Mouse (Mus musculus) CD4-positive helper T cell, adult 2 months (primary cell): ENCODE results near the gene Manba.

ENCODE experiments used
- DNase-seq: peaks from one replicate; pipeline ENCODE4 v3.0.0-alpha.2; 2012; ENCODE audit warnings: low read depth, missing footprints, low spot score

The Manba gene

DNA sequence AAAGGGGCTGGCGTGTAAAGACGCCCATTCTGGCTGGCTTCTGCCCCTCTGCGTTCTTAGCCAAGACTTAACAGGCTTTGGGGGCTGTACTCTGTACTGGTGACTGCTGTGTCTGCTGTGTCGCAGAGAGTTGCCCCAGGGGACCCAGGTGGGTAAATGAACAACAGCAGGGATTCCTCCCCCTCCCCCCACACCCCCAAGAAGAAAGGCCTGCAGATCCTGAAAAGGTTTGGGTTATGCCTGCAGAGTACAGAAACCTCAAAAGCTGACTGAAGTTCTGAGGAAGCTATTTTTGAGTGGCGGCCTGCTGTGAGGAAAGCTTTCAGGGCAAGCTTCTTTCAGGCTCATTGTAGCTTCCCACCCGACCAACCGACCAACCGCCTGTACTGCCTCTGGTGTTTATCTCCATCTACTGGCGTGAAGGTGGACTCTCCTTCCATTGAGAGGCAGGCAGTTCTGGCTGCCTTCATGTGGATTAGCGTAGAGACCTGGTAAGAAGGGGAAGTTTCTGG, 96.3 kb downstream of the Manba start:
- peak; percentile 28 for DNase-seq

- DNase-seq = no peak
These were observed 96.8 kb downstream of the Manba start for GRCm38 (mm10) chr3:135582246-135582645.

DNA sequence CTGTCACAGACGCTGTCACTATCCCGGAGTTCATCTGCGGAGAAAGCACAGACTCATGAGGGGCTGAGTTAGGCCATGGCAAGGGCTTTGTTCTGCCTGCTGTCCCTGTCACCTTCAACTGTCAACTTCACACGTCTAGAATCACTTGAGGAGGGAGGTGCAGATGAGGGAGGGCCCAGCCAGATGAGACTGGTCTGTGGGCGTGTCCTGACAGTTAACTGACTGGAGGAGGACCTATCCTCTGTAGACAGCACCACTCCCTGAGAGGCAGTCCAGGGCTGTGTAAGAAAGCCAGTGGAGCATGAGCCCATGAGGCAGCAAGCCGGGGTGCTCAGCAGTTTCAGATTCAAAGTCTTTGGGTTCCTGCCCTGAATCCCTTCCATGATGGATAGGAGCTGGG, 100.1 kb downstream of the Manba start:
- DNase-seq = no peak

- DNase-seq = no peak
These were observed 100.6 kb downstream of the Manba start for GRCm38 (mm10) chr3:135586060-135586459.

- no peak for DNase-seq
These were observed 101.1 kb downstream of the Manba start for GRCm38 (mm10) chr3:135586471-135586880.

DNA sequence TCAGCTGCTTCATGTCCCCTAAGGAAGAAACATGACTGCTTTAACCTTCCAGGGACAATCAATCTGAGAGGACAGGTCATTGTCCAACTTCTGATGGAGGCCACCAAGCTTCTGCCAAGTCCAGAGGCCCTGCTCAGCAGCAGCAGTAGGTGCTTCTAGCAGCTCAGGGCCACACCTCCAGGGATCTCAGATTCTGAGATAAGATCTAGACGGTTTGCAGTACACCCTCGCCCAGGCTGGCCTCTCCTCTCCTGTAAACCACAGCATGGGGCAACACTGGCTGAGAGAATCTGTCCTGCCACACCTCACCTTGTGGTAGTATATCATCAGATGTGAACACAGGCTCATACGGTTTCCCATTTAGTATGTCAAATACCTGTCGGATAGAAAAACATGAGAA, 105.1 kb downstream of the Manba start:
- DNase-seq = peak; percentile 57

GRCm38 (mm10) chr3:135591376-135591775, 106.0 kb downstream of the Manba start:
- no peak for DNase-seq

DNA sequence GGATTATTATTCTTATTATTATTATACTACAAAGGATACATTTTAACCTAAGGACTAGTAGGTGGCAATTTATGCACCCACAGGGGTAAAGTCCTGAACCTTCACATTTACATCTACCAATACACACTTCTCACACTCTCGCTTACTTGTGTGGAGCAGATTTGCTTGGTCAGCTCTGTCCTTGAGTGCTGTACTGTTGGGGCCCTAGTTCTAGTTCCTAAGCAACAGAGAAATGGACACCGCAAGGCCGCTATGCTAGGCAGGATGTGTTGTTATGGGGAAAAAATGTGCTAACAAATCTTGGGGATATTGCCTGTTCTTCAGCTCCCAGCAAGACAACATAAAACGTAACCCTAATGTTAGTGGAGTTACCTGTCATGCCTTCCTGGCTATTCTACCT, 106.6 kb downstream of the Manba start:
- DNase-seq = no peak

- DNase-seq = peak; percentile 82
These were observed 109.0 kb downstream of the Manba start for GRCm38 (mm10) chr3:135594238-135594917.

- DNase-seq = no peak
These were observed 111.6 kb downstream of the Manba start for GRCm38 (mm10) chr3:135597014-135597413.

GRCm38 (mm10) chr3:135598355-135598754, 112.9 kb downstream of the Manba start:
- DNase-seq = no peak

DNA sequence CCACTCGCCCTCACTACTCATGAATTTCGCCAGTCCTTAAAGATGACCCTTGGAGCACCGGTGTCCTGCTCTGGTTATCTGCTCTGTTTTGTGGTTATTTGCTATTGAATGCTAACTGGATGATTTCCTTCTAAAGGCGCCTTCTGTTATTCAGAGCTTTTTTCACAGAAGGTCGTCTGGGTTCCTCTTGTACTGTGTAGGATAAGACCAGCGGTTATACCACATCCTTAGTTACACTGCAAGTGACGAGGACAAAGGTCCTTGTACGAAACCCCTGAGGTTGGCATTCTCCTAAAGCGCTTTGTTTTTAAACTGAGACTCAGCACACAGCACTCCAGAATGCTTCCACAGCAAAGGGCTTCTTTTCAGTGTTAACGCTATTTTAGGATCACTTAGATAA, 117.3 kb downstream of the Manba start:
- DNase-seq = peak; percentile 64

DNA sequence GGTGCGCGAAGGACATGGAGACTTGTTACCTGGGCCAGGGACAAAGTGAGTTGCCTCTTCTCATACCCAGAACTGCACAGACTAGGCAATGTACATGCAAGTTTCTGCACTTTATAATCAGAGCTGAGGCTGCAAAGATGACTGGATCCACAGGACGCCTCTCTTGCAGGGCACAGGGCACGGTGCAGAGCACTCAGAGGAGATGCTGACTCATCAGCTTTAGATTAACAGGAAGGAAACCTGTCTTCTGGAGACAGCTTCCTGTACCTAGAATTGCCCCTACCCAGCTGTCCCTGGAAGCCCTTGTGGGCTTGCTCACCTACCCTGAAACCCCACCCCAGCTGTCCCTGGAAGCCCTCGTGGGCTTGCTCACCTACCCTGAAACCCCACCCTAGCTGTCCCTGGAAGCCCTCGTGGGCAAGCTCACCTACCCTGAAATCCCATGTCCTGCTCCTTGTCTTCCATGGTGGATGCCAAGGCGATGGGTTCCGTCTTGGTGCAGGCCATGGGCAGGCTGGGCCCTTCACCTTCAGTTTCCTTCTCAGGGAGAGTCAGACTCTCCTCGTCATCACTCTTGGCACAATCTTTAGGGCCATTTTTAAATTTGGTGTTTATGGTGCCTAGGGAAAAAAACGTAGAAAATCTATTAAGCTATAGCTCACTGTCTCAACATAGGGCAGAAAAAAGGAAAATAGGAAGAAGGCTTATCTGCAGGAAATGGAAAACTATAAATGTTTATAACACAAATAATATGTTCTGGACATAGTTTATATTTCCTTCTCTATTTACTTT, 119.4 kb downstream of the Manba start:
- peak; percentile 51 for DNase-seq

- no peak for DNase-seq
These were observed 120.1 kb downstream of the Manba start for GRCm38 (mm10) chr3:135605474-135605873.

- DNase-seq = no peak
These were observed 121.2 kb downstream of the Manba start for GRCm38 (mm10) chr3:135606592-135606991.

DNA sequence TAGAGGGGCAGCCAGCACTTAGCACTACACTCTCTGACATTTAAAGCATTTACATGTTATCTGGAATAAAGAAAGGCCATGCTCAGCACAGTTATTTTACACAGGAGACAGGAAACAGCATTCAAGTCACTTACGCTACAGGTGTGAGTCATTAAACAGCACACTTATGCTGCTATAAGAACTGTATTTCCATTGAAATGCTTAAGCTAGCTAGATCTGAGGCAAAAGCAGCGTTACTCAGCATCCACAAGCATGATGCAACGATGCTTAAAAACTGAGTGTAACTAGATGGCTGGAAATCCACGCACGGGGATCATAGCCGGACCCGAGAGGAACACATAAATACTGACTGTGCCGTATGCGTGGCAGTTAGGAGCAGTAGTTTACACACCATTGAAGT, 121.6 kb downstream of the Manba start:
- peak; percentile 41 for DNase-seq

DNA sequence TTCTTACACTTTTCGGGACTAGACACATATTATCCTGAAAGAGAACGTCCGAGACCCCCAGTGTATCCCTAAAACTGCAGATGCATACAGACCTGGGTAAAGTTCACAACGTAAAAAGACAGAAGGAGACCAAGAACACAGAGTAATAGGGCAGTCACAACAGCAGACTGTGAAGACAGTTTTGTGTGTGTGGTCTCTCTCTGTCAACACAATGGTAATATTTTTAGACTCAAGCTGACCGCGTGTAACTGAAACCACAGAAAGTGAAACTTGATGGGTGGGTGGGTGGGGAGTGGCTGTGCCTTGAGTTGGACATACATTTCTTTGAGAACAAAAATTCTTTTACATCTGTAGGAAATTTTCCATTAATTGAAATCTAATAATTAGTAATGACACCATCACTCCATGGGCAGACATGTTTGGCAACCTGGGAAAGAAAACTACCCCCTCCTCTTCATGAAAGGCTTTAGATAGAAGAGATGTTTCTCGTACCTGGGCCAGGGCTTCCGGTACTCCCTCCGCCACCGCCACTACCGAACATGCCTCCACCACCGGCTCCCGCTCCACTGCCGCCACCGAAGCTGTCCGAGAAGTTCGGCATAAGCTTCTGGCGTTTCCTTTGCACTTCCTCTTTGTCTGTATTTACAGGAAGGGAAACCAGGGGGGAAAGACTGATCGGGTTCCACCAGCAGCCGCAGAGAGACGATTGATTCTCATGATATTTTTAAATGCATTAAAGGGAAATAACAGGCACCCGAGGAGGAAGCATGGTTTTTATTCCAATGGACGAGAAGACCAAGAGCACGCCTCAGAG, 122.5 kb downstream of the Manba start:
- peak; percentile 48 for DNase-seq

- peak; percentile 68 for DNase-seq
These were observed 124.8 kb downstream of the Manba start for GRCm38 (mm10) chr3:135610221-135610620.

DNA sequence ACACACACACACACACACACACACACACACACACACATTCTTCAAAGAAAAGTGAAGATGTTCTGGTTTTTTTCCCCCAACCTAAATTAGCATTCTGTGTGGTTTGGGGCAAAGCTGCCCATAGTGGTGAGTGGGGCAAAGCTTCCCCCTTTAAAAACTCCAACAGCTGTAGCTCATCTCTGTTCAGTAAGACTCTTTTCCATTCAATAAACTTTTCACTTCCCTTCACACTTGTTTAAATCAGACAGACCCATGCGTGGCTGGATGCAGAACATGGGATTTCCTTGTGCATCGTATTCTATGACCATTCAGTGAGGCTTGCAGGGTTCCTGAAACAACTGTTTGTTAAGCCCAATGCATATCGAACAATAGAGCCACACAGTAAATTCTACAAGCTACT, 129.0 kb downstream of the Manba start:
- no peak for DNase-seq

DNA sequence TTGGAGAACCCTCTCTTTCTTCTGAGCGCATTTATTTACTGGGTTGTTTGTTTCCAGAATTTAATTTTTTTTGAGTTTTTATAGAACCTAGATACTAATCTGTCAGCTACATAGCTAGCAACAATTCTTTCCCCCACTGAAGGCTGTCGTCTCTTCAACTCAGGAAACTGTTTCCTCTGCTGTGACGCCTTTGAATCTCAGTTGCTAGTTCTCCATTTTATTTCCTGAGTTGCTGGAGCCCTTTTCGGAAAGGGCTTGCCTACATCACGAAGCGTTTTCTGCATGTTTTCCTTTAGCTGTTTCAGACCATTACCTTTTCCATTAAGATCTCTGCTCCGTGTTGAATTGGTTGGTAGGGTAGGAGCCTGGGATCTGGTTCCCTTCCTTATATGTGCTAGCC, 131.3 kb downstream of the Manba start:
- no peak for DNase-seq
